Mouse (Mus musculus): ENCODE data around the gene Vars.

Vars gene

GRCm38 (mm10) chr17:35003022-35003838 is 2.4 kb downstream of the Vars start:
- in situ Hi-C loops (cut with MboI), result loop anchor here (10.0 kb wide), 1 partner anchor 52 kb away; the partner anchor contains the start of gene Ddah2

GRCm38 (mm10) chr17:35004075-35004717 is 3.4 kb downstream of the Vars start:
- in situ Hi-C loops (cut with MboI), result loop anchor here (10.0 kb wide), 1 partner anchor 51 kb away; the partner anchor contains the start of gene Ddah2

- in situ Hi-C loops (cut with MboI), result loop anchor here (10.0 kb wide), 1 partner anchor 50 kb away; the partner anchor contains the start of gene Ddah2
Measured at GRCm38 (mm10) chr17:35005158-35005557, 4.4 kb downstream of the Vars start.

GRCm38 (mm10) chr17:35005902-35006301 is 5.1 kb downstream of the Vars start:
- in situ Hi-C loops (cut with MboI), result loop anchor here (10.0 kb wide), 1 partner anchor 49 kb away; the partner anchor contains the start of gene Ddah2

- in situ Hi-C loops (cut with MboI), result loop anchor here (10.0 kb wide), 1 partner anchor 47 kb away; the partner anchor contains the start of gene Ddah2
Measured at GRCm38 (mm10) chr17:35007387-35007991, 6.7 kb downstream of the Vars start.

- in situ Hi-C loops (cut with MboI), result loop anchor here (10.0 kb wide), 1 partner anchor 45 kb away; the partner anchor contains the start of gene Ddah2
Measured at GRCm38 (mm10) chr17:35009586-35009985, 8.8 kb downstream of the Vars start.

GRCm38 (mm10) chr17:35011440-35011839 is 10.7 kb downstream of the Vars start:
- in situ Hi-C loops (cut with MboI), result no loop called here

GRCm38 (mm10) chr17:35012430-35012829 is 11.6 kb downstream of the Vars start:
- in situ Hi-C loops (cut with MboI), result no loop called here

GRCm38 (mm10) chr17:35013221-35013620 is 12.4 kb downstream of the Vars start:
- in situ Hi-C loops (cut with MboI), result no loop called here

GRCm38 (mm10) chr17:35015296-35015695 is 14.5 kb downstream of the Vars start:
- in situ Hi-C loops (cut with MboI), result no loop called here

GRCm38 (mm10) chr17:35016376-35016775 is 15.6 kb downstream of the Vars start, which contains the start of gene Vwa7:
TSS of gene Vwa7 (plus strand) at chr17:35016579.
- in situ Hi-C loops (cut with MboI), result no loop called here

GRCm38 (mm10) chr17:35016791-35017705 is 16.3 kb downstream of the Vars start:
- in situ Hi-C loops (cut with MboI), result no loop called here

- in situ Hi-C loops (cut with MboI), result no loop called here
Measured at GRCm38 (mm10) chr17:35017706-35018030, 16.9 kb downstream of the Vars start.

GRCm38 (mm10) chr17:35018171-35018570 is 17.4 kb downstream of the Vars start:
- in situ Hi-C loops (cut with MboI), result no loop called here

GRCm38 (mm10) chr17:35019894-35020293 is 19.1 kb downstream of the Vars start:
- in situ Hi-C loops (cut with MboI), result loop anchor here (5.0 kb wide), 1 partner anchor 42 kb away; no protein-coding TSS in a partner anchor

GRCm38 (mm10) chr17:35020551-35020950 is 19.8 kb downstream of the Vars start:
- in situ Hi-C loops (cut with MboI), result loop anchor here (5.0 kb wide), 1 partner anchor 42 kb away; no protein-coding TSS in a partner anchor

GRCm38 (mm10) chr17:35021163-35021808 is 20.5 kb downstream of the Vars start:
- in situ Hi-C loops (cut with MboI), result loop anchor here (5.0 kb wide), 1 partner anchor 41 kb away; no protein-coding TSS in a partner anchor

GRCm38 (mm10) chr17:35021842-35022477 is 21.2 kb downstream of the Vars start:
- in situ Hi-C loops (cut with MboI), result loop anchor here (5.0 kb wide), 1 partner anchor 40 kb away; no protein-coding TSS in a partner anchor

- in situ Hi-C loops (cut with MboI), result loop anchor here (5.0 kb wide), 1 partner anchor 40 kb away; no protein-coding TSS in a partner anchor
Measured at GRCm38 (mm10) chr17:35022541-35023060, 21.8 kb downstream of the Vars start.

Measured in mature B cell (primary cell).